In the genomic region with DNA sequence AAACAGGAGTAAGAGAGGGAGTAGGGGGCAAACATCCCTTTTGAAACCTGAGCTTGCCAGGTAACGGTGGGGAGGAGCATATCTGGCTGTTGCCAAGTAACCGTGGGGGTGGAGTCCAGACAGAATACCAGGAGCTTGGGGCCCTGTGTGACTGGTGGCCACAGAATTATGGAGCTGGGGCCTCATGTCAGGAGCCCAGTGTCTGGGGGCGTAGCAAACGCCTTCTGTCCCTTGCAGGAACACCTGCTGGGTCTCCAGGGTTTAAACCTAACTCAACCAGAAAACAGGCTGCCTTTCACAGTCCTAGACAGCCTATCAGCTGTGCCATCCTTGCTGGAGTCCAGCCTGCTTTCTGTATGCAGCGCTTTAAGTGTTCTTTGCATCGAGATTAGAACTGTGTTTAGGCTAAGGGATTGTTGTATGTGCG, we compare ENCODE assay signal across 8 mouse cellular contexts. TPM values are rescaled to one million over a fixed set of nuclear protein-coding genes. Genes with fewer than 3 reads are reported as not detected.
DNase-seq lines count a peak whose midpoint lies in the region; ATAC-seq lines count a peak whose summit lies in the region.

No protein-coding gene starts in this region.

- H3K36me3 ChIP-seq in forebrain, embryonic 10.5 days (replicated peaks): peaks cover 25% of the 10 kb centered on the region
- no peaks in the 10 kb centered on the region for H3K36me3 ChIP-seq in forebrain, embryonic 16.5 days (ENCODE audit: control insufficient read depth, insufficient read depth)
- peaks cover 6% of the 10 kb centered on the region for H3K36me3 ChIP-seq in hindbrain, embryonic 13.5 days

- intact Hi-C loops in left cerebral cortex, postnatal 4 days (cut with DNase I): no loop called here

- peaks cover 98% of the 10 kb centered on the region for H3K4me1 ChIP-seq in forebrain, embryonic 10.5 days
- peaks cover 49% of the 10 kb centered on the region for H3K4me1 ChIP-seq in forebrain, embryonic 16.5 days (replicated peaks; ENCODE audit: control insufficient read depth, insufficient read depth, low read length)
- peaks cover 96% of the 10 kb centered on the region for H3K4me1 ChIP-seq in hindbrain, embryonic 13.5 days (replicated peaks)

- H3K4me2 ChIP-seq in forebrain, embryonic 16.5 days (ENCODE audit: low read length): no peak overlapping the region
- no peak overlapping the region for H3K4me2 ChIP-seq in hindbrain, embryonic 13.5 days

- H3K9ac ChIP-seq in forebrain, embryonic 16.5 days (replicated peaks; ENCODE audit: low read depth, low read length): no peak overlapping the region
- peak overlapping the region; percentile 53; the same call in 1 of the 2 replicates for H3K9ac ChIP-seq in hindbrain, embryonic 13.5 days

- WGBS in forebrain, embryonic 10.5 days: 18% methylated on average over 7 of the region's 7 CpGs
- WGBS in forebrain, embryonic 16.5 days: 23% methylated on average over 7 of the region's 7 CpGs
- WGBS in hindbrain, embryonic 13.5 days: 26% methylated on average over 7 of the region's 7 CpGs

- DNase-seq in forebrain, embryonic 10.5 days (ENCODE audit: extremely low spot score, low spot score): peak; percentile 58
- DNase-seq in ES-CJ7 (ENCODE audit: low read depth, low spot score): peak; percentile 52
- DNase-seq in lung, postnatal 10 days: peak; percentile 44
- DNase-seq in left cerebral cortex, postnatal 4 days: no peak
- no peak for DNase-seq in right cerebral cortex, postnatal 36 days (ENCODE audit: low spot score in 2 of 2)

- no peaks in the 10 kb centered on the region for H3K27me3 ChIP-seq in forebrain, embryonic 10.5 days (ENCODE audit: poor library complexity, severe bottlenecking)
- H3K27me3 ChIP-seq in forebrain, embryonic 16.5 days (replicated peaks; ENCODE audit: control insufficient read depth, insufficient read depth, low read length): no peaks in the 10 kb centered on the region
- H3K27me3 ChIP-seq in hindbrain, embryonic 13.5 days: no peaks in the 10 kb centered on the region

- peak overlapping the region; percentile 81 for H3K27ac ChIP-seq in forebrain, embryonic 10.5 days
- H3K27ac ChIP-seq in forebrain, embryonic 16.5 days (ENCODE audit: low read length): no peak overlapping the region
- H3K27ac ChIP-seq in hindbrain, embryonic 13.5 days: peak overlapping the region; percentile 98

- H3K9me3 ChIP-seq in forebrain, embryonic 10.5 days: no peaks in the 10 kb centered on the region
- no peaks in the 10 kb centered on the region for H3K9me3 ChIP-seq in forebrain, embryonic 16.5 days (ENCODE audit: control insufficient read depth, low read length)
- H3K9me3 ChIP-seq in hindbrain, embryonic 13.5 days: no peaks in the 10 kb centered on the region

- no peak for ATAC-seq in forebrain, embryonic 16.5 days
- ATAC-seq in hindbrain, embryonic 13.5 days (ENCODE audit: low FRiP score): no peak
- no peak for ATAC-seq in erythroblast, adult 5-6 weeks (replicated peaks; ENCODE audit: low FRiP score, poor library complexity, severe bottlenecking)

- 0 out of 2 replicates have a peak overlapping the region, but pooled peaks have one; percentile 6 for H3K4me3 ChIP-seq in forebrain, embryonic 10.5 days
- no peak overlapping the region for H3K4me3 ChIP-seq in forebrain, embryonic 16.5 days (replicated peaks; ENCODE audit: low read length)
- no peak overlapping the region for H3K4me3 ChIP-seq in hindbrain, embryonic 13.5 days

RNA-seq across cellular contexts. Expression of gene Traf3ip2, which starts 57.4 kb away (rescaled TPM):
- polyA plus RNA-seq in forebrain, embryonic 10.5 days (2016; fragmentation: Nextera tagmentation; extraction: Ambion mirVana): 10.3 and 11.7 TPM in 2 replicates
- 6.3 and 6.9 TPM in 2 replicates for polyA plus RNA-seq in forebrain, embryonic 16.5 days (2015; fragmentation: Nextera tagmentation; extraction: Ambion mirVana)
- polyA plus RNA-seq in hindbrain, embryonic 13.5 days (2015; fragmentation: Nextera tagmentation; extraction: Ambion mirVana): 8.6 TPM in 2 replicates
- 1 to 10 TPM in 1 of 2 experiments, under 1 TPM in 1; 0.52 to 1.5 TPM for total RNA-seq in left cerebral cortex, postnatal 4 days (2021)
- total RNA-seq in erythroblast, adult 5-6 weeks (2015; ENCODE audit: low replicate concordance): not detected in 2 replicates
- total RNA-seq in erythroblast, adult 5-6 weeks (2017; ENCODE audit: low replicate concordance): 0.70 TPM in 1 of 2 replicates, not detected in the other

Comparison
In these comparisons a context has a peak if more than half of its experiments do, and no peak if none do; other contexts are left out.
1. DNase-seq: peak in forebrain, embryonic 10.5 days (single experiment), ES-CJ7 (single experiment) and lung, postnatal 10 days (single experiment); none in left cerebral cortex, postnatal 4 days (single experiment) and right cerebral cortex, postnatal 36 days (0 of 2).